Mouse (Mus musculus) activated CD4-positive, CD25-positive, alpha-beta regulatory T cell (primary cell): ENCODE measurements around the gene Inf2. TPM values are rescaled to one million over a fixed set of nuclear protein-coding genes. Genes with fewer than 3 reads are reported as not detected.

Source experiments
- polyA plus RNA-seq, 2 experiments: library from polyadenylated mRNA; unstranded; fragments of 100-300 nt; shearing (Covaris generic); gene quantifications; one replicate each; pipeline ENCODE4 v1.2.1; 2017

The Inf2 gene
- 10 to 100 TPM; 11.5 to 12.0 TPM for polyA plus RNA-seq

GRCm38 (mm10) chr12:112588426-112589256 is at the start of gene Inf2:
Gene Inf2 (plus strand): TSS chr12:112588784.

GRCm38 (mm10) chr12:112619686-112620353 is 31.2 kb downstream of the Inf2 start, which contains the start of gene Adssl1:
Gene Adssl1 (plus strand): TSS chr12:112620045.

GRCm38 (mm10) chr12:112644180-112644854 is 55.7 kb downstream of the Inf2 start, which contains the start of gene Siva1:
Gene Siva1 (plus strand): TSS chr12:112644679.

Other genes starting within 250 kb of the Inf2 start
- gene A530016L24Rik, start 99.3 kb upstream of the Inf2 start, polyA plus RNA-seq: not detected
- gene Tmem179, start 72.0 kb upstream of the Inf2 start, polyA plus RNA-seq: under 1 TPM in 1 of 2 experiments, not detected in 1; 0.10 TPM
- 1 to 10 TPM in 1 of 2 experiments, under 1 TPM in 1; 0.87 to 1.9 TPM for gene Adssl1, start 31.3 kb downstream of the Inf2 start, polyA plus RNA-seq
- 10 to 100 TPM; 39.7 to 49.1 TPM for gene Siva1, start 55.9 kb downstream of the Inf2 start, polyA plus RNA-seq
- 100 to 1,000 TPM; 147 to 189 TPM for gene Akt1, start 86.1 kb downstream of the Inf2 start, polyA plus RNA-seq
- 1 to 10 TPM; 1.6 to 6.0 TPM for gene Zbtb42, start 90.0 kb downstream of the Inf2 start, polyA plus RNA-seq
- 1 to 10 TPM; 7.2 to 9.7 TPM for gene Cep170b, start 131.7 kb downstream of the Inf2 start, polyA plus RNA-seq
- 10 to 100 TPM in 1 of 2 experiments, 1 to 10 TPM in 1; 3.1 to 11.5 TPM for gene Pld4, start 171.9 kb downstream of the Inf2 start, polyA plus RNA-seq
- gene Ahnak2, start 213.9 kb downstream of the Inf2 start, polyA plus RNA-seq: not detected
- gene Clba1, start 220.2 kb downstream of the Inf2 start, polyA plus RNA-seq: under 1 TPM in 1 of 2 experiments, not detected in 1; 0.80 TPM
- 10 to 100 TPM; 66.6 to 83.4 TPM for gene Cdca4, start 240.6 kb downstream of the Inf2 start, polyA plus RNA-seq